Mouse (Mus musculus) bone marrow macrophage, adult 2 months (primary cell): ENCODE results near the gene Ddx21. TPM values are rescaled to one million over a fixed set of nuclear protein-coding genes. Genes with fewer than 3 reads are reported as not detected.
"Not testable (repeated sequence)": the region's sequence is repeated elsewhere in the genome, so short reads cannot be mapped to it uniquely, and the experiment has no call there.

Source experiments
- H3K27ac ChIP-seq: 2 replicates; pipeline ENCODE4 v1.5.1; 2012; ENCODE audit warnings: low read depth, low read length; ENCODE audit not compliant: insufficient read depth
- H3K4me1 ChIP-seq: 2 replicates; pipeline ENCODE4 v1.6.1; 2012; ENCODE audit warnings: low read length; ENCODE audit not compliant: control insufficient read depth, insufficient read depth
- H3K4me3 ChIP-seq: 2 replicates; pipeline ENCODE4 v1.5.1; 2012; ENCODE audit warnings: mild to moderate bottlenecking, low read length, moderate library complexity; ENCODE audit not compliant: insufficient read depth
- CTCF ChIP-seq: IDR thresholded peaks from 2 replicates; pipeline ENCODE4 v1.5.1; 2012; ENCODE audit warnings: low read depth, mild to moderate bottlenecking, low read length, moderate library complexity
- POLR2A ChIP-seq: IDR thresholded peaks from 2 replicates; pipeline ENCODE4 v1.6.1; 2012; ENCODE audit warnings: mild to moderate bottlenecking, low read depth, low read length, borderline replicate concordance
- polyA plus RNA-seq: library from polyadenylated mRNA; stranded (reverse); fragments of >200 nt; gene quantifications from 2 replicates; pipeline ENCODE4 v1.2.4, GENCODE M21; 2012; ENCODE audit not compliant: missing spikeins, insufficient read depth, insufficient read length

The Ddx21 gene
- polyA plus RNA-seq, 1 experiment, result 18.1 TPM

DNA sequence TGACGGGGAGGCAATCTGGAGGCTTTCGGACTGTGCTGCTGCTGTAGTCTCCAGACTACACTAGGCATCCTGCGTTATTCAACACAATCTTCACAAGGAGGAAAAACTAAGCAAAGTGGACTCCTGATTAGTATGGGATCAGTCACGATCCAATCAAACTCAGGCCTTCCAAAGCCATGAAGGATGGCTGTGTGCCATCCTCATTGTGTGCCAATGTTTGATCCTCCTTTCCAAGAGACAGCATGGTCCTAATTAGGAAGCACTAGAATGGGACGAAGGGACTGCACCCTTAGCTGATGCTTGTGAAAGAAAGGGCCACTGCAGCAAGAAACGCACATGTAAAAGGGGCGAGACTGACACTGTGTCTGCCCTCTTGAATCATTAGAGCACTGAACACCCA, 9.6 kb downstream of the Ddx21 start:
- TF ChIP-seq CTCF (no peak), POLR2A (no peak)
- H3K4me3 ChIP-seq, result no peak overlapping the region
- H3K27ac ChIP-seq, result no peak overlapping the region
- H3K4me1 ChIP-seq, result peaks cover 3% of the 10 kb centered on the region

DNA sequence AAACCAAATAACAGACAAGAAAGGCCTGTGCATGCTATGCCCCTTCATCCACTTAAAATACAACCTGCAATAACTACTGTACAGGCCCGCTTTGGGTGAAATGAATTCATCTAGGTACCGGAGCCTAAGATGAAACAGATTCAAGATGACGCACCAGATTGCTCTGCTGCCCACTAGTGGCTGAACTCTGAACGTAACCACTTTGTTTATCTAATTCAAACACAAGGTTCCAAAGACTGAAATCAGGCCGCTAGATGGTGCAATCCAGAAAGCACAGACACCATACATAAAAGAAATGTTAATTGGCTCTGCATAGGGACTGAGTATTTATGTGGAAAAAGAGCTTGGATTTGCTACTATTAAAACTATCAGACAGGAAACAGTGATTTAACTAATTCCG, 11.9 kb downstream of the Ddx21 start:
- TF ChIP-seq CTCF (no peak), POLR2A (no peak)
- Histone ChIP-seq H3K4me3 (no peak overlapping the region), H3K27ac (no peak overlapping the region), H3K4me1 (no peaks in the 10 kb centered on the region; the same call in 1 of the 2 replicates)

DNA sequence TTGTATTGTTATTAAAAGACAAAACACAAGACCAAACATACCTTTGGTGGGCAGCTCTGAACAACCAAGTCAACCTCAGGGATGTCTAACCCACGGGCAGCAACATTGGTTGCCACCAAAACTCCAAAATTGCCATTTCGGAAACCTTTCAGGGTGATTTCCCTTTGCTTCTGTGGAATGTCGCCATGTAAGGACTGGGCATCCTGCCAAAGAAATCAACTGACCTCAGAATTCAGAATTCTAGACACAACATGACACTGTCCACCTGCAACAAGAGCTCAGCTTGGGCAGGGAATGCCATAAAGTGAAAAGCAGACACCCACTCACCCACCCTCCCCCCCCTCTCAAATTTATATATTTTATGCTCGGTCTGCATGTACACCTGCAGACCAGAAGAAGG, 13.5 kb downstream of the Ddx21 start:
- H3K4me3 ChIP-seq, result no peak overlapping the region
- TF ChIP-seq POLR2A (no peak), CTCF (no peak)
- H3K27ac ChIP-seq, result no peak overlapping the region
- H3K4me1 ChIP-seq, result no peaks in the 10 kb centered on the region

DNA sequence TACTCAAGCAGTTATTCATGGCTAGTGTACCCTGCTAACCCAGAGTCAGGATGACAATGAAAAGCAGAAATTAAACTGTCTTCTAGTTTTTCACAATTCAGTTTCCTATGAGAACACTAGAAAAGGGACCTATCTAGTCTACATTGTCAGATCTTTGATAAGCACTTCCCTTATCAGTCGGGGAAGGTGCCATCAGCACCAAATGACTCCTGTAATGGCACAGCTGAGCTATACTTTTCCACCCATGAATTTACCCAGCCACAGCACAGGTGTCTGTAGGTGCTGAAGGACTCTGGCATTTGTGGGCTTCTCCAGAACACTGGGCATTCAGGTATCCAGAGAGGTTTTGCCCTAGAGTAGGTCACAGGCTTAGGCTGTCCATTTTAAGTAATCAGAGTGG, 18.8 kb downstream of the Ddx21 start:
- H3K4me1 ChIP-seq, result no peaks in the 10 kb centered on the region
- no peak overlapping the region for H3K4me3 ChIP-seq
- TF ChIP-seq POLR2A (no peak), CTCF (no peak)
- no peak overlapping the region for H3K27ac ChIP-seq

DNA sequence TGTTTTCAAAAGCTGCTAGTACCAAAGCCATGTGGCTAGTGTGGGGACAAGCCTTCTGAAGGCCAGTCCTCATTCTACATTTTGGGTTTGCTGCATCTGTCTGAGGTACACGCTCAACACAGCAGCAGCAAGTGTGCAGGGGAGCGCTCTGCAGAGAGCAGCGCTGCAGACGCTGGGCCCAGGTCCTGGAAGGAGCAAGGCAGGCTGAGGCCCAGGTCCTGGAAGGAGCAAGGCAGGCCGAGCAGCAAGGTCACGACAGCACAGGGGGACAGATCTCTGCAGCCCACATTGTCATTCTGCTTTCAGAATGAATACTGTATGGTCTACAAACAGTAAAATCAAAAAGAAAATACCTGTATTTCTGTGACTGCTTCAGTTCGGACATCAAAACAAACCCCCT, 19.4 kb downstream of the Ddx21 start:
- no peak for TF ChIP-seq CTCF
- TF ChIP-seq POLR2A, result no peak
- Histone ChIP-seq H3K4me1 (no peaks in the 10 kb centered on the region), H3K4me3 (no peak overlapping the region)

DNA sequence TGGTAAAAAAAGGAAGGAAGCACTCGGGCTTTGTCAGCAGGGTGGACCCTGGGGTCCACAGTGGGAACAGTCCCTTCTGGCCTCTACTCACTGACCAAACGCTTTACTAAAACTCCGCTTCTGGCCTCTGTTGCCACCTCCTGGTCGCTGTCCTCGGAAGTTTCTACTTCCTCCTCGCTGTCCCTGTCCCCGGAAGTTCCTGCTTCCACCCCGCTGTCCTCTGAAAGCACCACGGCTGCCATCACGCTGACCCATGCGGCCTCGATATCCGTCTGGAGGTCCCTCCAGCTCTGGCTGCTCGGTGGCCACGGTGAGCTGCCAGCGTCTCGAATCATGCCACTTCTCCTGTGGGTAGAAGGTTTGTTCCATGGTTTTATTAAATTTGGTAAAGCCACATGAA, 19.8 kb downstream of the Ddx21 start:
- peaks cover under 1% of the 10 kb centered on the region for H3K4me1 ChIP-seq
- H3K27ac ChIP-seq, result no peak overlapping the region
- TF ChIP-seq CTCF (no peak), POLR2A (no peak)
- no peak overlapping the region for H3K4me3 ChIP-seq

More for the DNA sequence above, 19.4 kb downstream of the Ddx21 start:
- no peak overlapping the region for H3K27ac ChIP-seq

DNA sequence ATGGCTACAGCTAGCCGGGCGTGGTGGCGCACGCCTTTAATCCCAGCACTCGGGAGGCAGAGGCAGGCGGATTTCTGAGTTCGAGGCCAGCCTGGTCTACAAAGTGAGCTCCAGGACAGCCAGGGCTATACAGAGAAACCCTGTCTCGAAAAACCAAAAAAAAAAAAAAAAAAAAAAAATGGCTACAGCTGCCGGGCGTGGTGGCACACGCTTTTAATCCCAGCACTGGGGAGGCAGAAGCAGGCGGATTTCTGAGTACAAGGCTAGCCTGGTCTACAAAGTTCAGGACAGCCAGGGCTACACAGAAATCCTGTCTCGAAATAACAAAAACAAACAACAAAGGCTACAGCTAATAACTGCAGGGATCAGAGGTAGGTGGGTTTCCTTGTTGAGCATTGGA, 23.0 kb downstream of the Ddx21 start:
- H3K27ac ChIP-seq, H3K4me3 ChIP-seq, H3K4me1 ChIP-seq: not testable (repeated sequence)

DNA sequence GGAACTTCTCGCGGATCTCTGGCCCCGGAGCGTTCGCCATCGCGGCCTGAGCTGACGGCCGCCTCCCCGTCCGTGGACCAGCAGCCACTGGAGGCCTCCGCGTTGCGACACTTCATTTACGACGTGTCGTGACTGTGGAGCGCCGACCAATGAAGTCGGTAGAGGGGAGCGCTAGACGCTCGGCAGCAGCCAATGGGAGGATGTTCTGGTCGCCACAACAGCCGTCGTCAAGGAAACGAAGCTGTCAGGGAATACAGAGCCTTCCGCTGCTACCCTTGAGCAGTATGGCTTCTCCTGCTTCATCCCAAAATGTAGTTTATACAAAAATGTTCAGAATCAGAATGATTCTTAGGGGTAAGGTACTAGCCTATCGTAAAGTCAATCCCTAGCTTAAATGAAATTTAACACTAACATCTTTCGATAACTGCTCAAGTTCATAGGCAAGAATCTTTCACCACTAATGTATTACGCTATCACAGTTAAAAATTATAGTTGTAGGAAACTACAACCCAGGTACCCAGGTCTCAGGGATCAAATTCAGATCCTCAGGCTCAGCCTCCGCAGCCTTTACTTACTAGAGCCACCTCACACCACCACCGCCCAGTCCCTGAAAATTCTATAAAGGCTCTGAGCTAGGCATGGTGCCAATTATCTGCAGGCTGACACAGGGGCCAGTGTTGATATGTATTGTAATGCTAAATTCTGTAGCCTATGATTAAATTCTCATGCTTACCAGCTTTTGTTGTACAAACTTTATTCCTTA, 23.6 kb downstream of the Ddx21 start, which contains the start of gene Kif1bp:
Gene Kif1bp (minus strand): TSS at position 120 of the 763 bp plus-strand sequence.
- TF ChIP-seq POLR2A (no peak), CTCF (no peak)
- Histone ChIP-seq H3K27ac (peak within 1 kb of the TSS; percentile 40; the same call in 1 of the 2 replicates), H3K4me1 (peaks cover 5% of the 10 kb centered on the region)

DNA sequence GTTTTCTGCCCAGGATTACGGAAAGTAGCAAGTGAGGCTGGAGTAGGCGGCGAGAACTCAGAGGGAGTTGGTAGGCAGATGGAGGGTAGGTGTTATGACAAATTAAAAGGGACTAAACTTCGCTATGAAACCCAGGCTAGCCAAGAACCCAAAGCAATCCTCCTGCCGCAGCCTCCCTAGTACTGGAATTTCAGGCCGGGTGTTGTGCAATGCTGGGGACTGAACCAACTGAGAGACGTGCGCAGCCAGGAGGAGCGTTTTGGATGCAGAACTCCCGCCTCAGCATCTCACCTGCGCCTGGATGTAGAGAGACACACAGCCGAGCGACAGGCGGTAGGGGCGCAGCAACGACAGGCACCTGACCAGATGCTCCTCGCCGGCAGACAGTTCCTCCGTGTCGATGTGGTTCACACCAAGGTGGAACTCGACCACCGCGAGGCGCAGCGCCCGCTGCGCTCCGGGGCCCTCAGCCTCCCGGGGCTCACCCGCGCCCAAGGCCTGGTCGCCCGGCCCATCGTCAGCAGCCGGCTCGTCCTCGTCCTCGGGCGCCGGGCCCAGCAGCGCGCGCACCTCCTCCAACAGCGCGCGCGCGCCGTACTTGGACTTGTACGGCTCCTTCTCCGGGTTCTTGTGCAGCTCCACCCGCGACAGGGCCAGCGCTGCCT, 24.3 kb downstream of the Ddx21 start:
- Histone ChIP-seq H3K27ac (peak overlapping the region; percentile 40; the same call in 1 of the 2 replicates), H3K4me1 (peaks cover 5% of the 10 kb centered on the region), H3K4me3 (peak overlapping the region; percentile 89)
- no peak for TF ChIP-seq CTCF
- TF ChIP-seq POLR2A, result no peak

More for the DNA sequence above, 23.6 kb downstream of the Ddx21 start, which contains the start of gene Kif1bp:
- peak within 1 kb of the TSS; percentile 89 for H3K4me3 ChIP-seq

DNA sequence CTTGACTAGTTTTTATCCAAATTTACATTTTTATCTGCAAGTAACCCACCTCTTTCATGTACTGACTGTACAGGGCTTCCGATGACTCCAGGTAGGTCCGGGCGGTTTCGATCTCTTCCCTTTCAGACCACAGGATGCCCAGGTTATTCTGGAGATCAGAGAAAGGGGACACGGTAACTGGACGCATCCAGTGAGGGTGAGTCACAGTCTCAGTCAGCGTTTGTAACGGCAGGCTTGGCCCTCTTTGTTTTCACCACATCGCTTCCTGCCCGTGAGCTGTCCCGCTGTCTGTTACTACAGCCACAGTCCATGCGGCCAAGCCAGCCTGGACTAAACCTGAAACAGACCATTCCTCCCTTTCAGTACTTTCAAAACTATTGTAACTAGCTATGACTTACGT, 27.1 kb downstream of the Ddx21 start:
- no peak overlapping the region for H3K4me3 ChIP-seq
- TF ChIP-seq CTCF, result no peak
- TF ChIP-seq POLR2A, result no peak

More for the DNA sequence above, 27.1 kb downstream of the Ddx21 start:
- H3K4me1 ChIP-seq, result peaks cover 5% of the 10 kb centered on the region
- H3K27ac ChIP-seq, result no peak overlapping the region
